In the genomic region with DNA sequence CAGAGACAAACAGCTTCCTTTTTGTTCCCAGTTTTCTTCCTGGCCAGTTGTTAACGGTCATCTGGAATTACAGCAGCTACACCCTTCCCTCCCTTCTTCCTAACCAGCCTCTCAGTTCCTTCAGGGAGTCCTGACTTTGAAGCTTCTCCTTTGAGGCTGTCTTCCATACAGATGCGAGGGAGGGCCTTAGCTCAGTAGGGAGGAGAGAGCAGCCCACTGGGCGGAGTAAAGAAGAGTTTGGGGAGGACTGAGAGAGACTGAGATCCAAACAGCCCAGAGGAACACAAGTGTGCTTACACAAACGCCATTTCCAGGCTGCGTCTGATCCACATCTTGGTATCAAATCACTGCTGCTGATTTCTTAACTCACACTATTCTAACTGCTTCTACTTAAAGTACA, we compare ENCODE assay signal across 18 mouse cellular contexts.
DNase-seq lines count a peak whose midpoint lies in the region; ATAC-seq lines count a peak whose summit lies in the region.
"Had no signal": no experiment of that assay in that cellular context is flagged by ENCODE, and none has a peak within 500 bp of the region (broad histone marks: within the 10 kb centered on the region; RNA-seq: fewer than 3 reads in every experiment).

No protein-coding gene starts in this region.

- ATAC-seq in kidney, embryonic 14.5 days (ENCODE audit: low FRiP score, low TSS enrichment) = peak; percentile 52; the same call in 1 of the 2 replicates
- ATAC-seq in granulocyte monocyte progenitor cell, adult 5-6 weeks (replicated peaks; ENCODE audit: poor library complexity, severe bottlenecking) = no peak
- ATAC-seq: CD4-positive, CD25-positive, alpha-beta regulatory T cell, adult 4 months; inflammation-experienced regulatory T-cells, adult 6 months; liver, embryonic 12.5 days had no signal

- DNase-seq in embryo, embryonic 10.5 days (ENCODE audit: low spot score) = peak; percentile 16
- no peak for DNase-seq in embryo, embryonic 9.5 days (ENCODE audit: extremely low spot score)
- DNase-seq in kidney, adult 8-10 months = no peak
- DNase-seq in ZHBTc4 (ENCODE audit: low read depth, low spot score) = peak; percentile 83
- peak; percentile 20 to 22 for DNase-seq in kidney, postnatal 4 days
- no peak for DNase-seq in left cerebral cortex, postnatal 25 days (ENCODE audit: low spot score in 2 of 2)
- DNase-seq: adrenal gland, postnatal 25 days; cerebellum, adult 2 months; lung, postnatal 36 days; right cerebral cortex, adult 18-20 months; thymus, postnatal 25 days had no signal

- H3K9ac ChIP-seq in kidney, embryonic 14.5 days (ENCODE audit: low read depth, low read length) = no peak overlapping the region
- H3K9ac ChIP-seq: forebrain, embryonic 12.5 days; hindbrain, embryonic 12.5 days; liver, embryonic 12.5 days had no signal

- H3K27ac ChIP-seq in kidney, embryonic 14.5 days (ENCODE audit: low read depth, low read length) = no peak overlapping the region
- H3K27ac ChIP-seq: forebrain, embryonic 12.5 days; hindbrain, embryonic 12.5 days; liver, embryonic 12.5 days had no signal

- no peak overlapping the region for H3K4me3 ChIP-seq in kidney, embryonic 14.5 days (ENCODE audit: low read length)
- H3K4me3 ChIP-seq: forebrain, embryonic 12.5 days; hindbrain, embryonic 12.5 days; liver, embryonic 12.5 days had no signal

- H3K4me1 ChIP-seq in kidney, embryonic 14.5 days (ENCODE audit: control insufficient read depth, insufficient read depth, low read length) = no peaks in the 10 kb centered on the region
- H3K4me1 ChIP-seq: forebrain, embryonic 12.5 days; hindbrain, embryonic 12.5 days; liver, embryonic 12.5 days had no signal

- 33% methylated on average over 5 of the region's 5 CpGs for WGBS in kidney, embryonic 14.5 days

- no peak overlapping the region for H3K4me2 ChIP-seq in kidney, embryonic 14.5 days (replicated peaks; ENCODE audit: low read depth, low read length)
- H3K4me2 ChIP-seq: forebrain, embryonic 12.5 days; hindbrain, embryonic 12.5 days; liver, embryonic 12.5 days had no signal

- intact Hi-C loops in left cerebral cortex, postnatal 25 days (cut with DNase I) = no loop called here

- no peaks in the 10 kb centered on the region for H3K27me3 ChIP-seq in kidney, embryonic 14.5 days (ENCODE audit: control insufficient read depth, insufficient read depth, low read length)
- H3K27me3 ChIP-seq: forebrain, embryonic 12.5 days; hindbrain, embryonic 12.5 days; liver, embryonic 12.5 days had no signal

- no peaks in the 10 kb centered on the region for H3K9me3 ChIP-seq in kidney, embryonic 14.5 days (ENCODE audit: control insufficient read depth, low read length)
- H3K9me3 ChIP-seq: forebrain, embryonic 12.5 days; hindbrain, embryonic 12.5 days; liver, embryonic 12.5 days had no signal

- H3K36me3 ChIP-seq in kidney, embryonic 14.5 days (ENCODE audit: control insufficient read depth, insufficient read depth, low read length) = peaks cover 19% of the 10 kb centered on the region; the same call in 1 of the 2 replicates

Comparison
In these comparisons a context has a peak if more than half of its experiments do, and no peak if none do; other contexts are left out.
1. DNase-seq: peak in embryo, embryonic 10.5 days (single experiment), ZHBTc4 (single experiment) and kidney, postnatal 4 days (2 of 2); none in embryo, embryonic 9.5 days (single experiment), kidney, adult 8-10 months (0 of 2) and left cerebral cortex, postnatal 25 days (0 of 2).